Mouse (Mus musculus) MEL (cell line): ENCODE results near the gene Mab21l1. TPM values are rescaled to one million over a fixed set of nuclear protein-coding genes. Genes with fewer than 3 reads are reported as not detected.

Experiments
- DNase-seq: peaks from one replicate; pipeline ENCODE4 v3.0.0; 2011; ENCODE audit warnings: low read depth, low spot score
- H3K27ac ChIP-seq: 2 replicates; pipeline ENCODE4 v1.5.1; 2012; ENCODE audit warnings: low read depth, mild to moderate bottlenecking, control low read depth, low read length, moderate library complexity; ENCODE audit not compliant: control insufficient read depth
- H3K27me3 ChIP-seq, 2 experiments: fragments of 150-350 bp in 1 of 2; sonication (generic) in 1 of 2; 2 replicates each; pipeline ENCODE4 v1.6.1; 2012; ENCODE audit warnings: low read length in 2 of 2, mild to moderate bottlenecking in 2 of 2, improper control_type of control experiment in 1 of 2, moderate library complexity in 1 of 2; ENCODE audit not compliant: insufficient read depth in 2 of 2, control insufficient read depth in 1 of 2
- H3K36me3 ChIP-seq, 2 experiments: 2 replicates each; pipeline ENCODE4 v1.6.1; 2012 to 2014; ENCODE audit warnings: low read length in 2 of 2, improper control_type of control experiment in 1 of 2, inconsistent platforms in 1 of 2, mild to moderate bottlenecking in 1 of 2; ENCODE audit not compliant: insufficient read depth in 2 of 2, control insufficient read depth in 1 of 2
- H3K4me1 ChIP-seq, 2 experiments: fragments of 150-350 bp in 1 of 2; sonication (generic) in 1 of 2; 2 replicates each; pipeline ENCODE4 v1.6.1; 2012; ENCODE audit warnings: low read length in 2 of 2, improper control_type of control experiment in 1 of 2, mild to moderate bottlenecking in 1 of 2; ENCODE audit not compliant: insufficient read depth in 2 of 2, control insufficient read depth in 1 of 2
- H3K4me3 ChIP-seq, 2 experiments: fragments of 150-350 bp in 1 of 2; sonication (generic) in 1 of 2; 2 replicates each; pipeline ENCODE4 v1.5.1; 2012; ENCODE audit warnings: low read depth in 2 of 2, low read length in 2 of 2, mild to moderate bottlenecking in 2 of 2, moderate library complexity in 2 of 2, control low read depth in 1 of 2, improper control_type of control experiment in 1 of 2; ENCODE audit not compliant: control insufficient read depth in 1 of 2, insufficient read depth in 1 of 2
- H3K79me2 ChIP-seq: 2 replicates; pipeline ENCODE4 v1.6.1; 2012; ENCODE audit warnings: mild to moderate bottlenecking, low read length, moderate library complexity; ENCODE audit not compliant: control insufficient read depth, poor library complexity, insufficient read depth
- H3K9ac ChIP-seq: 2 replicates; pipeline ENCODE4 v1.6.1; 2012; ENCODE audit warnings: low read depth, mild to moderate bottlenecking, control low read depth, low read length, moderate library complexity; ENCODE audit not compliant: control insufficient read depth, poor library complexity, severe bottlenecking
- H3K9me3 ChIP-seq: fragments of 150-350 bp; sonication (generic); replicated peaks from 2 replicates; pipeline ENCODE4 v1.6.1; 2012; ENCODE audit warnings: mild to moderate bottlenecking, low read length, improper control_type of control experiment, moderate library complexity; ENCODE audit not compliant: insufficient read depth
- BHLHE40 ChIP-seq: IDR thresholded peaks from 2 replicates; pipeline ENCODE4 v1.6.1; 2012; ENCODE audit warnings: low read depth, mild to moderate bottlenecking, inconsistent platforms, low read length, improper control_type of control experiment, borderline replicate concordance
- ELF1 ChIP-seq: IDR thresholded peaks from 2 replicates; pipeline ENCODE4 v1.6.1; 2014; ENCODE audit warnings: low read depth, mild to moderate bottlenecking, inconsistent platforms, low read length, improper control_type of control experiment, moderate library complexity
- ETS1 ChIP-seq: IDR thresholded peaks from 2 replicates; pipeline ENCODE4 v1.6.1; 2012; ENCODE audit warnings: low read depth, mild to moderate bottlenecking, inconsistent platforms, low read length, improper control_type of control experiment, moderate library complexity
- HCFC1 ChIP-seq: IDR thresholded peaks from 2 replicates; pipeline ENCODE4 v1.6.1; 2012; ENCODE audit warnings: low read depth, mild to moderate bottlenecking, inconsistent platforms, low read length, improper control_type of control experiment, moderate library complexity
- JUND ChIP-seq: IDR thresholded peaks from 2 replicates; pipeline ENCODE4 v1.6.1; 2011; ENCODE audit warnings: low read depth, mild to moderate bottlenecking, improper control_type of control experiment, low read length
- KAT2A ChIP-seq: conservative IDR thresholded peaks from 2 replicates; pipeline ENCODE4 v1.6.1; 2012; ENCODE audit warnings: low read depth, low read length, improper control_type of control experiment, inconsistent platforms
- MAFK ChIP-seq: IDR thresholded peaks from 2 replicates; pipeline ENCODE4 v1.6.1; 2011; ENCODE audit warnings: low read depth, mild to moderate bottlenecking, low read length, improper control_type of control experiment, borderline replicate concordance
- MAX ChIP-seq: IDR thresholded peaks from 2 replicates; pipeline ENCODE4 v1.6.1; 2011; ENCODE audit warnings: low read length, improper control_type of control experiment
- MEF2A ChIP-seq: IDR thresholded peaks from 2 replicates; pipeline ENCODE4 v1.6.1; 2014; ENCODE audit warnings: low read depth, mild to moderate bottlenecking, inconsistent platforms, low read length, improper control_type of control experiment; ENCODE audit not compliant: poor library complexity, insufficient replicate concordance, severe bottlenecking; ENCODE audit errors: extremely low read depth
- MXI1 ChIP-seq: IDR thresholded peaks from 2 replicates; pipeline ENCODE4 v1.6.1; 2011; ENCODE audit warnings: mild to moderate bottlenecking, low read depth, low read length, improper control_type of control experiment
- NELFE ChIP-seq: IDR thresholded peaks from 2 replicates; pipeline ENCODE4 v1.6.1; 2011; ENCODE audit warnings: low read depth, low read length, improper control_type of control experiment
- NRF1 ChIP-seq: IDR thresholded peaks from 2 replicates; pipeline ENCODE4 v1.6.1; 2014; ENCODE audit warnings: low read depth, mild to moderate bottlenecking, inconsistent platforms, low read length, improper control_type of control experiment, moderate library complexity; ENCODE audit not compliant: poor library complexity, insufficient read depth, severe bottlenecking
- POLR2A ChIP-seq, 2 experiments: IDR thresholded peaks; 2 replicates each; pipeline ENCODE4 v1.6.1; 2011 to 2012; ENCODE audit warnings: low read length in 2 of 2, mild to moderate bottlenecking in 2 of 2, control low read depth in 1 of 2, improper control_type of control experiment in 1 of 2, low read depth in 1 of 2, moderate library complexity in 1 of 2; ENCODE audit not compliant: control insufficient read depth in 1 of 2, insufficient read depth in 1 of 2, poor library complexity in 1 of 2
- POLR2AphosphoS2 ChIP-seq: IDR thresholded peaks from 2 replicates; pipeline ENCODE4 v1.6.1; 2011; ENCODE audit warnings: low read length, improper control_type of control experiment
- POLR2AphosphoS5 ChIP-seq: IDR thresholded peaks from 2 replicates; pipeline ENCODE4 v1.6.1; 2012; ENCODE audit warnings: low read depth, borderline replicate concordance, mild to moderate bottlenecking, inconsistent platforms, low read length, moderate library complexity, mixed read lengths
- RAD21 ChIP-seq: IDR thresholded peaks from 2 replicates; pipeline ENCODE4 v1.6.1; 2011; ENCODE audit warnings: mild to moderate bottlenecking, low read depth, low read length, improper control_type of control experiment
- USF1 ChIP-seq: IDR thresholded peaks from 2 replicates; pipeline ENCODE4 v1.6.1; 2014; ENCODE audit warnings: low read depth, mild to moderate bottlenecking, inconsistent platforms, low read length, improper control_type of control experiment, moderate library complexity
- USF2 ChIP-seq, 2 experiments: IDR thresholded peaks; 2 replicates each; pipeline ENCODE4 v1.6.1; 2011 to 2012; ENCODE audit warnings: improper control_type of control experiment in 2 of 2, low read length in 2 of 2, borderline replicate concordance in 1 of 2, inconsistent platforms in 1 of 2, low read depth in 1 of 2, mild to moderate bottlenecking in 1 of 2; ENCODE audit not compliant: insufficient read depth in 1 of 2
- ZC3H11A ChIP-seq: IDR thresholded peaks from 2 replicates; pipeline ENCODE4 v1.6.1; 2012; ENCODE audit warnings: low read depth, mild to moderate bottlenecking, inconsistent platforms, low read length, improper control_type of control experiment
- polyA plus RNA-seq, 2 experiments: library from polyadenylated mRNA; stranded (reverse) in 1 of 2; unstranded in 1 of 2; fragments of >175 nt in 1 of 2; fragments of >200 nt in 1 of 2; gene quantifications; 2 replicates each; pipeline versions ENCODE4 v1.2.1 to v1.2.4; 2012; ENCODE audit warnings: low replicate concordance in 2 of 2, low read depth in 1 of 2; ENCODE audit not compliant: insufficient read length in 2 of 2, insufficient read depth in 1 of 2, missing spikeins in 1 of 2
- total RNA-seq: library from RNA; depleted of rRNA; stranded (reverse); fragments of 300-350 nt; gene quantifications from 2 replicates; pipeline ENCODE4 v1.2.3, GENCODE M21; 2012

Mab21l1 gene
- total and polyA plus RNA-seq, 3 experiments, result not detected

DNA sequence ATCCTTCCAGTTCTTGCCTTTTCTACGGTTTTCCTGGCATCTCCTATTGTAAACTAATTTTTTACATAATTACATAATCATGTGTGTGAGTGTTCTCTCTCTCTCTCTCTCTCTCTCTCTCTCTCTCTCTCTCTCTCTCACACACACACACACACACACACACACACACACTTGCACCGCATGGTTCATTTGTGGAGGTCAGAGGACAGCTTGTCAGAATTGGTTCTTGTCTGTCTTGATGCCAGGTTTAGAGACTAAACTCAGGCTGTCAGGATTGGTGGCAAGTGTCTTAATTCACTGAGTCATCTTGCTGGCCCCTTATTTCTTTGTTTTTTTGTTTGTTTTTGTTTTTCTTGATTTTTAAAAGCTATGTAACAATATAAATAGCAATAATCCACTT is 12.5 kb downstream of the Mab21l1 start:
- H3K27ac ChIP-seq, result no peak overlapping the region
- H3K4me3 ChIP-seq, result no peak overlapping the region
- no peak for TF ChIP-seq USF2 (IDR thresholded peaks at IDR 0.05; ENCODE audit: borderline replicate concordance in 1 of 2, insufficient read depth in 1 of 2, low read depth in 1 of 2, low read length in 2 of 2)
- TF ChIP-seq USF1, result no peak
- TF ChIP-seq MAX, result no peak
- no peak for TF ChIP-seq POLR2A (IDR thresholded peaks at IDR 0.05; ENCODE audit: control insufficient read depth in 1 of 2, insufficient read depth in 1 of 2, low read depth in 1 of 2, low read length in 2 of 2, poor library complexity in 1 of 2)
- no peak for TF ChIP-seq ZC3H11A
- TF ChIP-seq RAD21, result no peak
- TF ChIP-seq ETS1, result no peak
- TF ChIP-seq NRF1, result no peak
- no peak for TF ChIP-seq HCFC1
- TF ChIP-seq NELFE, result no peak
- no peak for TF ChIP-seq POLR2AphosphoS5
- TF ChIP-seq MEF2A, result no peak
- no peak for TF ChIP-seq BHLHE40
- no peak for TF ChIP-seq POLR2AphosphoS2
- no peak for TF ChIP-seq JUND
- TF ChIP-seq MAFK, result no peak
- TF ChIP-seq KAT2A, result no peak
- TF ChIP-seq ELF1, result no peak
- DNase-seq, result no peak
- no peaks in the 10 kb centered on the region for H3K79me2 ChIP-seq
- no peaks in the 10 kb centered on the region for H3K9me3 ChIP-seq
- no peak overlapping the region for H3K9ac ChIP-seq
- no peaks in the 10 kb centered on the region for H3K27me3 ChIP-seq
- no peaks in the 10 kb centered on the region for H3K4me1 ChIP-seq
- H3K36me3 ChIP-seq, result no peaks in the 10 kb centered on the region

DNA sequence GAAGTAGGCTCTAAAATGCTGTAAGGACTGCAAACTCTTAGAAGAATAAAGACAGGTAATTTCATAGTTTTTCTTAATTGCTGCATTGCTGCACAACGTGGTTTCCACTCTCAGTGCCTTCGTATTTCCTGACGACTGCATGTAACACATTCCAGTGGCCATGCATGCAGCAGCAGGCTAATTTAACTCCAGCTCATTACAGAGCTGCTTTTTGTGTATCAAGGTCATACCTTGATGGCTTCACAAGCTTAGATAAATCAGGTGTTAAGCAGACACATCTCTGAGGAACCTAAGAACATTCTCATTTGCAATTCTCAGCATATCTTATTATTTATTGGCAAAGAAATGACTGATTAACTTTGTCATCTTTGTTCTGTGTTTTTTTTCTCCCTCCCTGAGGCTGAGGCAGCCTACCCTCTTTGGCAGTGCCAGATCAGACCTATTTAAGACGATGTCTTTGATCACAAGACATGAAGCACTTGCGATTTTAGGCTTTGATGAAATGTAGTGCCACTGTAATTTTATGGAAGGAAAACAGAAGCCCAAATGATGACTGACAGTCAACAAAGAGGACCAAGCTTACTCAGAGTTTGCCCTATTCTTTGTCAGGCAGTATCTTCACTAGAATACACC is 32.8 kb downstream of the Mab21l1 start:
- no peaks in the 10 kb centered on the region for H3K9me3 ChIP-seq
- no peak for TF ChIP-seq MXI1
- TF ChIP-seq HCFC1, result no peak
- no peak overlapping the region for H3K9ac ChIP-seq
- no peak overlapping the region for H3K4me3 ChIP-seq
- no peaks in the 10 kb centered on the region; a peak in 1 of 4 replicates for H3K27me3 ChIP-seq
- DNase-seq, result no peak
- 0 out of 4 replicates have a peak, but pooled peaks cover 0 to 2% of the 10 kb centered on the region in 2 experiments for H3K36me3 ChIP-seq
- no peaks in the 10 kb centered on the region; a peak in 1 of 4 replicates for H3K4me1 ChIP-seq
- no peak overlapping the region for H3K27ac ChIP-seq
- H3K79me2 ChIP-seq, result no peaks in the 10 kb centered on the region
